Mouse (Mus musculus): ENCODE measurements around the gene Babam2.

GRCm38 (mm10) chr5:32071824-32072223 lies 374.3 kb downstream of the Babam2 start:
- no peak for TF ChIP-seq CTCF (IDR thresholded peaks at IDR 0.05)
- no peak for TF ChIP-seq POLR2A (IDR thresholded peaks at IDR 0.05; ENCODE audit: insufficient read depth, low read depth, low read length)
